Mouse (Mus musculus): ENCODE data around the gene Gm15127.
"Not testable (repeated sequence)": the region's sequence is repeated elsewhere in the genome, so short reads cannot be mapped to it uniquely, and the experiment has no call there.

Gm15127 gene

DNA sequence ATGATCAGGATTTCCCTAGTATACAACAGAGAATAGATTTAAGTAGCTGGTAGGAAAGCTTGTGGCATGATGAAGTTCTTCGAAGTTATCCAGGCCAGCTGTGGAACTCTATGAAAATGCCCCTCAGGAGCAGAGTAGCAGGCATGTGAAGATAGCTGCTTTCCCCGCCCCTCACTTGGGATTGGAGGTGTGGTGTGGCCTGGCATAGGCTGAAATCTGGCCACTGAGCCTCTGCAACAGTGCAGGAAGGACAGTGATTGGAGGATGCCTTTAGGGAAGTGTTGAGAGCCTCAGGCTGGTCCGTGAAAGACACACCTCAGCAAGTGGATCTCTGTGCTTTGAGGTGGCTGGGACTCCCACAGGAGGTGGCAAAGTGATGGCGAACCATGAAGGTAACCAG lies at the start of gene Gm15127:
Gene Gm15127, plus strand, starts transcription at position 301 of the 400 bp plus-strand sequence.
- not testable (repeated sequence) for DNase-seq (ENCODE audit: low spot score in 2 of 2)

DNA sequence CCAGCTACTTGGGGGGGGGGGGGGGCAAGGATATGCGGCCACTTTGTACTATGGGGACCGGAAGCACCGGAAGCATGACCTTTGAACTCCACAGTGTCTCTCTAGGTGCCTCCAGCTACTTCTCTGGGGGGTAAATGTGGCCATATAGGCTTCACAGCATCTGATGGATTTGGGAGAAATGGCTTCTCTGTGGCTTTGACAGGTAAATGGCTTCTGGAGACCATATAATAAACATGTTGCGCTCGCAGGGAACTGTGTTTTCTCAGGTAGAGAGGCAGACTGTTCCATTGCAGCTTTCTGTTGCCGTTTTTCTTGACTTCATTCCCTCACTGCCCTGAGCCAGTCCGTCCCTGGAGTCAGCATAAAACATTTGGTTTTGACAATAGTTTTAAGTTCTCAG lies 48.3 kb upstream of the Gm15127 start, which contains the start of gene Gm8334:
Gene Gm8334, minus strand, starts transcription at position 101 of the 400 bp plus-strand sequence.
- DNase-seq (ENCODE audit: low spot score in 2 of 2), result not testable (repeated sequence)

DNA sequence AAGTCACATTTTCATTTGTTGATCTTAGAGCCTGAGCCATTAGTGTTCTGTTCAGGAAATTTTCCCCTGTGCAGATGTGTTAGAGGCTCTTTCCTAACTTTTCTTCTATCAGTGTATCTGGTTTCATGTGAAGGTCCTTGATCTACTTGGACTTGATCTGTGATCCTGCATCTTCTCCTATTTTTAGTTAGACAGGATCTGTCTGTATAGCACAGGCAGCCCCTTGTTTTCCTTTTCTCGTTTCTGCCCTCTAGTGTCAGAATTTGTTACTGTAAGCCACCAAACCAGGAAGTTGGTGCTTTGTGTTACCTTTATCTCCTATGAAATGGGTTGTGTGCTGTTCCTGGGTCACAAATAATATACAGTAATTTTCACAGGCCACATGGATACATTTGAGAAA lies 12.9 kb downstream of the Gm15127 start:
- DNase-seq (ENCODE audit: low spot score in 2 of 2), result not testable (repeated sequence)
